Mouse (Mus musculus) telencephalon, adult 2 months (tissue): ENCODE data around the gene Anxa1.

Experiments
- DNase-seq: peaks from one replicate; pipeline ENCODE4 v3.0.0-alpha.2; 2011; ENCODE audit warnings: low read depth, low spot score

Anxa1 gene

GRCm38 (mm10) chr19:20381207-20381752, 9.5 kb downstream of the Anxa1 start:
- DNase-seq = no peak

GRCm38 (mm10) chr19:20370175-20370574, 20.6 kb downstream of the Anxa1 start:
- no peak for DNase-seq

DNA sequence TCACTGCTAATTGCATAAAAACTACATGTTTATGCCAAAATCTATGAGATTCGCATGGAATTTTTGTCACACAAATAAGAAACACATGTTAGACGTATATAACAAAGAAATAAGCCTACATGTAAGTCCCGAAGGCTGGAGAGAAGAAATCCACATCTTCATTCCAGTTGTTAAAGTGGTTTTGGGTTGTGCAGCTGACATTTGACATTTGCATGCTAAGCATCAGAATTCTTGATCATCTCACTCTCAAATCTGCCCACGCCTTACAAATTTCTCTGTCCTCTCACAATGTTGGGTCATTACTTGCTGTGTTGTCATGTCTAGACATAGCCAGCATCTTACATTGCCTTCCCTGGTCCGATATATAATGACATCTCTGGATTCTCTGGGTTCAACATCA, 24.2 kb downstream of the Anxa1 start:
- no peak for DNase-seq

DNA sequence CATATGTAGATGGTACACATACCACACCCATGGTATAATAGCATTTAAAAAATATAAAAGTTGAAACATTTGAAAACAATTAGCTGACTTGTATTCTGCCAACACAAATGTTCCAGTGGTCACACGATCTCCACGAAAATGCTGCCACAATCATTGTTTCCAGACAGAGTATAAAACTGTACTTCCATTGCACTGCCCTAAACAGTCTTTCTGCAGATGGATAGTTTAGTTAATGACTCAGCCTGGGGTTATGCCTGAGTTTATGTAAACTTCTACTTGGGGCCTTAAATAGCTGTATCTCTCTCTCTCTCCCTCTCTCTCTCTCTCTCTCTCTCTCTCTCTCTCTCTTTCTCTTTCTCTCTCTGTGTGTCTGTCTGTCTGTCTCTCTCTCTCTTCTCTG, 24.7 kb downstream of the Anxa1 start:
- no peak for DNase-seq

GRCm38 (mm10) chr19:20365364-20365763, 25.4 kb downstream of the Anxa1 start:
- no peak for DNase-seq

- DNase-seq = no peak
Measured at GRCm38 (mm10) chr19:20364931-20365330, 25.8 kb downstream of the Anxa1 start.

- DNase-seq = no peak
Measured at GRCm38 (mm10) chr19:20363221-20363620, 27.5 kb downstream of the Anxa1 start.

- DNase-seq = no peak
Measured at GRCm38 (mm10) chr19:20361917-20362577, 28.7 kb downstream of the Anxa1 start.

- no peak for DNase-seq
Measured at GRCm38 (mm10) chr19:20358679-20359078, 32.1 kb downstream of the Anxa1 start.

GRCm38 (mm10) chr19:20345317-20345917, 45.3 kb downstream of the Anxa1 start:
- peak; percentile 55 for DNase-seq

DNA sequence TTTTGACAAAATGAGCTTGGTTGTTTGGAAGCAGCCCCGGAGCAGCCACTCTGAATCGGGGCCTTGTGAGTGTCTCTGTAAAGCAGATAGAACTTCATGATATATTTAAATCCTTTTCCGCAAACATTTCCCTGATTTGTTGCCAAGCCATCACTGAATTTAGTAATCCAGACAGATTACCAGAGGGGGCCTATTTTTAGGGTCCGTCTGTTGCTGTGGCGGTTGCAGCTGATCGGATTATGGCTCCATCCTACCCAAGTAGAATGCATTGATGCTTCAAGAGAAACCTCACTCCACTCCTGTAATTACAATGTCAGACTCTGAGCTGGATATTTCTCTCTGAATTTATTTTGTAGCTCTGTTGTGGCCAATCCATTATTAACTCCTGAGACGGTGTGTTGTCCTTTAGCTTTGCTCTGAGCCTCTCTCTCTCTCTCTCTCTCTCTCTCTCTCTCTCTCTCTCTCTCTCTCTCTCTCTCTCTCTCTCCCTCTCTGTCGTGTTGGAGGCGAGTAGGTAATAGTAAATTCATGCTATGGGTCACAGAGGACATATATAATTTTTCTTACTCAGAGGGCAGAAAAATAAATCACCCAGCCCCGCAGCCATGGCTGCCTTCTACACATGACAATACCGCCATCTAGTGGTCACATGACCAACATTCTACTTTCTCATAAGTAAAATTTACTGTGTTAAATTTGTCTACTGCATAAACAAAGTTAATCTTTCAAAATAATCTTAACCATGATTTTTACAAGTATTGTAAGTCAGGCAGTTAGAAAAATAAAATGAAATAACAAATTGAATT, 46.0 kb downstream of the Anxa1 start:
- DNase-seq = peak; percentile 63

- DNase-seq = no peak
Measured at GRCm38 (mm10) chr19:20344052-20344451, 46.7 kb downstream of the Anxa1 start.
